ENCODE assay signal across 43 mouse cellular contexts in genomic region chr11:117761801-117762200, GRCm38 (mm10). TPM values are rescaled to one million over a fixed set of nuclear protein-coding genes. Genes with fewer than 3 reads are reported as not detected.
"Had no signal": no experiment of that assay in that cellular context is flagged by ENCODE, and none has a peak within 500 bp of the region (broad histone marks: within the 10 kb centered on the region; RNA-seq: fewer than 3 reads in every experiment).

No protein-coding gene starts in this region.

- DNase-seq: heart, postnatal 36 days; heart, postnatal 4 days; kidney, adult 11 months; kidney, adult 18-20 months; kidney, adult 2 months; kidney, adult 8-10 months; kidney, adult 9 months; kidney, postnatal 10 days; kidney, postnatal 14 days; kidney, postnatal 25 days; kidney, postnatal 4 days; layer of hippocampus, adult 9-11 months; layer of hippocampus, postnatal 36 days had no signal

- H3K9me3 ChIP-seq: heart, embryonic 10.5 days; heart, embryonic 12.5 days; heart, embryonic 13.5 days; heart, embryonic 15.5 days; hindbrain, embryonic 10.5 days; hindbrain, embryonic 12.5 days; hindbrain, embryonic 13.5 days; hindbrain, embryonic 15.5 days; intestine, embryonic 15.5 days; kidney, embryonic 15.5 days had no signal

- H3K4me3 ChIP-seq: heart, embryonic 10.5 days; heart, embryonic 12.5 days; heart, embryonic 13.5 days; heart, embryonic 15.5 days; hindbrain, embryonic 10.5 days; hindbrain, embryonic 12.5 days; hindbrain, embryonic 13.5 days; hindbrain, embryonic 15.5 days; intestine, embryonic 15.5 days; kidney, embryonic 15.5 days; layer of hippocampus, adult 2 months had no signal

- H3K9ac ChIP-seq: heart, embryonic 12.5 days; heart, embryonic 13.5 days; heart, embryonic 15.5 days; hindbrain, embryonic 12.5 days; hindbrain, embryonic 13.5 days; hindbrain, embryonic 14.5 days; hindbrain, embryonic 15.5 days; intestine, embryonic 15.5 days; kidney, embryonic 15.5 days had no signal

- H3K4me2 ChIP-seq: heart, embryonic 11.5 days; heart, embryonic 12.5 days; heart, embryonic 13.5 days; heart, embryonic 15.5 days; hindbrain, embryonic 12.5 days; hindbrain, embryonic 13.5 days; hindbrain, embryonic 14.5 days; hindbrain, embryonic 15.5 days; intestine, embryonic 15.5 days; kidney, embryonic 15.5 days had no signal

- H3K4me1 ChIP-seq: hindbrain, embryonic 10.5 days; hindbrain, embryonic 12.5 days; hindbrain, embryonic 13.5 days; hindbrain, embryonic 15.5 days; intestine, embryonic 15.5 days had no signal

- ATAC-seq: hindbrain, embryonic 16.5 days; hindbrain, postnatal 0 days; inflammation-experienced regulatory T-cells, adult 6 months; intestine, embryonic 15.5 days; intestine, embryonic 16.5 days; intestine, postnatal 0 days had no signal

- H3K27me3 ChIP-seq: heart, embryonic 12.5 days; heart, embryonic 13.5 days; heart, embryonic 15.5 days; hindbrain, embryonic 12.5 days; hindbrain, embryonic 13.5 days; hindbrain, embryonic 15.5 days; intestine, embryonic 15.5 days; kidney, embryonic 15.5 days had no signal

- H3K27ac ChIP-seq: heart, embryonic 10.5 days; heart, embryonic 13.5 days; heart, embryonic 15.5 days; hindbrain, embryonic 10.5 days; hindbrain, embryonic 12.5 days; hindbrain, embryonic 13.5 days; hindbrain, embryonic 14.5 days; hindbrain, embryonic 15.5 days; hindbrain, postnatal 0 days; intestine, embryonic 15.5 days; kidney, embryonic 15.5 days; kidney, postnatal 0 days had no signal

RNA-seq across cellular contexts. Expression of gene 6030468B19Rik, which starts 35.7 kb away (rescaled TPM):
- total RNA-seq: heart, postnatal 10 days; heart, postnatal 14 days; heart, postnatal 25 days; heart, postnatal 36 days; heart, postnatal 4 days; hindbrain, postnatal 0 days; layer of hippocampus, postnatal 10 days; left cerebral cortex, adult 18-20 months had no signal
- polyA plus RNA-seq: heart, postnatal 0 days; hindbrain, embryonic 11.5 days; hindbrain, embryonic 13.5 days; hindbrain, embryonic 15.5 days; hindbrain, embryonic 16.5 days; hindbrain, postnatal 0 days; intestine, postnatal 0 days; kidney, embryonic 14.5 days; kidney, postnatal 0 days had no signal

RNA-seq across cellular contexts. Expression of gene Gm20708, which starts 47.7 kb away (rescaled TPM):
- total RNA-seq: hematopoietic stem cell, adult 5-6 weeks; hindbrain, postnatal 0 days had no signal
- polyA plus RNA-seq: intestine, embryonic 14.5 days; large intestine, adult 2 months had no signal
